Mouse (Mus musculus): ENCODE measurements around the gene Stom.

Stom gene

DNA sequence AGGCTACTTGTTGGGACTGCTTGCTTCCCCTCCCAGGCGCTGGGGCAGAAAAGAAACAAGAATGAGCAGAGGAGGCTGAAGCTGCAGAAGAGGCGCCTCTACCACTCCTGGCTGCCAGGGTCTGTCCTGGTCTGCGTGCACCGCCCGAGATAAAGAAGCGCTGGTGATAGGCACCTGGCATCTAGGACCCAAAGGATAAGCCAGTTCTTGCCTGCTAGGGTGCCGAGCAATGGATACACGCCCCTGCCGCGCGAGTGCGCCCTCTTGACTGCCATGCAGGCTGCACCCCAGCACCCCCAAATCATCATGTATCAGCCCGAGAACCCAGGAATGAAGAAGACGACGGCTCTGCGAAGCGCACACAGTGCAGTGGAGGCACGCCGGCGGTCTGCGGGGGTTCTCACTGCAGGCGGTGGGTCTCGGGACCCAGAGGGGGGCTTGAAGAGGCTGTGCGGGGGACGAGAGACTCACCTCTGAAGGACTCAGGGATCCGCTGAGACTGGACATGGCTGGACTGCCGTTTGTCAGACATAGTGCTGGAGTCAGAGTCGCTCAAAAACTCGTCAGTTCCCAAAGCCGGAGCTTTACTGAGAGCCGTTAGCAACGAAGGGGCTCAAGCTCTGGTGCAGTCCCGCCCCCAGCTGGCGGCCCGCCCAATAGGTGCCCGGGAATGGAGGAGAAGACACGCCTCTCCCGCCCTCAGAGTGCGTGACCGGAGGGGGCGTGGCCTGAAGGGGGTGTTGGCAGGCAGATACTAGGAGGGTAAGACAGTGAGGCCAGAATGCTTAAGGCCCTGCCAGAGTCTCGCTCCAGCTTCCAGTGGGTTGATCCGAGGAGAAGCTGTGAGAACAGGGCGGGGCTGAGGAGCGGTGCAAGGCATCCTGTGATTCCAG is at the start of gene Stom:
TSS of gene Stom (minus strand) at position 589 of the 893 bp plus-strand sequence.
- DNase-seq (ENCODE audit: low read depth, low spot score), result peak; percentile 98

DNA sequence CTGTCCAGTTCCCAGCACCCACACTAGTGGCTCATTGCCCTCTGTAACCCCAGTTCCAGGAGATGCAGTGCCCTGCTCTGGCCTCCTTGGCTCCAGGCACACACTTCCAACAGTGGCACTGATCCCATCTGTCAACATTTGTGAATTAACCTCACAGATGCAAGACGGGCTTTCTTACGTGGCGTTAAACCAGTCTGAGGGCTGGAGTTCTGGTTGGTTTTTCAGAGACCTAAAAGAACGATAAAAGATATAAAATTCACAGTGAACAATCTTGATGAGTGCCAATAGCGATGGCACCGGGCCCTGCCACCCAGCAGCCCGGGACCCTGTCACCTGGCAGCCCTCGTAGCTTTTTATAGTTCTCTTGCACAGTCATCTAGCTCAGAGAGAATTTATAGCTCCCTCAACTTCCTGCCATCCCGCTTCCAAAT is 48.7 kb upstream of the Stom start:
- DNase-seq (ENCODE audit: low read depth, low spot score), result no peak

DNA sequence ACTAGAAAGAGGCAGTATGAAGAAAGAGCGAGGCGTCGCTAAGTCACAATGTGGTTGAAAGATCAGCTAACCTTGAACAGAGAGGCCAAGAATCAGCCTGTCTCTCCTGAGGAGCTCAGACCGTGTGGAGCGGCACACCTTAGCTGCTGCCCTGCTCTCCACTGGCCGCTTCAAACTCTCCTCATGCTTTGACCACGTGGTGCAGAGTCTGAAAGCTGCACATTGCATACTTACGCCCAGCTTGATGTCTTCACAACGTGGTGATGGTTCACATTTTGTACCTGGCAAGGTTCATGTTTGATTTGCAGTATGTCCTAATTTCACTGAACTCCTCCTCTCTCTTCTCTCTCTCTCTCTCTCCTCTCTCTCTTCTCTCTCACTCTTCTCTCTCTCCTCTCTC is 42.5 kb upstream of the Stom start:
- DNase-seq (ENCODE audit: low read depth, low spot score), result no peak

DNA sequence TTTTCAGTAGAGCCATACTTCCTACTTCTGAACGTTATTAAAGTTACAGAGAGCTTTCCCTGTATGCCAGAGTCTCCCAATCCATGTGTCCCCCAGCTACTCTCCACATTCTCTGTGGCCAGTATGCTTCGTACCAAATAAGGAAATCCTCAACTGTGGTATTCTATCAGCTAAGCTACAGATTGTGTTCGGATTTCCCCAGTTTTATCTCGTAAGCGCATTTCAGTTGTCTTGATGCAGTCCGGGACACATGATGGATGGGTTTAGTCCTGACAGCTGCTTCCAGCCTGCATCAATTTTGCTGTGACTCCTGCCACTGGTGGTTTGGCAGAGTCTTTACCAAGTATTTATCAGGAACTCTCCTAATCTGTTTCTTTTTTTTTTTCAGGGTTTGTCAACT is 40.8 kb upstream of the Stom start:
- no peak for DNase-seq (ENCODE audit: low read depth, low spot score)

DNA sequence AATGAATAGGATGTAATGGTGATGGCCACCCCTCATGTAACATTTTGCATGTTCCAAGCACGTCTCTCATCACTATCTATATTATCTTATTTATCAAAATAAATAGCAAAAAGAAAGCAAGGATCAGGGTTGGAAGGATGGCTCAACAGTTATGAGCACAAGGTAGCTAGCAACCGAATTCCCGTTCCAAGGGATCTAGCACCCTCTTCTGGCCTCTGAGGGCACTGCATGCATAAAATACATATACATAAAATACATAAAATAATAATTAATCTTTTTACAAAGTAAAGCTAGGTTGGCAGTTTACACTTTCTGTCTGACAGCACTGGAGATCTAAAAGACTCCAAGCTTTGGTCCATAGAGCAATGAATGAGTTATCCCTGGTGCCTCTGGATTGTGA is 36.2 kb upstream of the Stom start:
- DNase-seq (ENCODE audit: low read depth, low spot score), result peak; percentile 43

DNA sequence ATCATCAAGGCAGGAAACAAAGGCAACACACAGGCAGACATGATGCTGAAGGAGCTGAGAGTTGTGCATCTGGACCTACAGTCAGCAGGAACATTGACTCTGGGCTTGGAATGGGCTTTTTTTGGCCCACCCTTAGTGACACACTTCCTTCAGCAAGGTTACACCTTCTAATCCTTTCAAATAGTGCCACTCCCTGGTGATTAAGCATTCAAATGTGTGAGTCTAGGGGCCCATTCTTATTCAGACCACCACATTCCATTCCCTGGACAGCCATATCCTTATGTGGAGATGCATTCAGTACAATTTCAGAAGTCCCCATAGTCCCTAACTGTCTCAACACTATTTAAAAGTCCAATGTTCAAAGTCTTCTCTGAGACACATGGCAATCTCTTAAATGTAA is 33.9 kb upstream of the Stom start:
- DNase-seq (ENCODE audit: low read depth, low spot score), result no peak

DNA sequence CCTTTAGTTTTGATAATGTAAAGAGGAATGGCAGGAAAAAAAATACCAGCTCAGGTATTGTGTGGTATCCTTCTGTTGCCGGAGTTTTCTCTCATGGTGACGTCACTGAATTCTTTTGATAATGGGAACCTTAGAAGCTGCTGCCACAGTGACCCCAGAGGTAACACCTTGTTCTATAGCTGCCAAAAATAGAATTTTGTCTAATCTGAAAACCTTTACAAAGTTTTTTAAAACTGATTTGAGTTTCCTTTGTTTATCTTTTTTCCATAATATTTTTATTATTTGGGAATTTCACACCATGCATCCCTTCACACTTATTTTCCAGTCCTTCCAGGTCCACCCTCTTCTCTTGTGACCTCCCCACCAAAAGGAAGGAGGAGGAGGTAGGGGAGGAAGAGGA is 30.9 kb upstream of the Stom start, which contains the start of gene 4930568D16Rik:
TSS of gene 4930568D16Rik (minus strand) at position 101 of the 400 bp plus-strand sequence.
- no peak for DNase-seq (ENCODE audit: low read depth, low spot score)

DNA sequence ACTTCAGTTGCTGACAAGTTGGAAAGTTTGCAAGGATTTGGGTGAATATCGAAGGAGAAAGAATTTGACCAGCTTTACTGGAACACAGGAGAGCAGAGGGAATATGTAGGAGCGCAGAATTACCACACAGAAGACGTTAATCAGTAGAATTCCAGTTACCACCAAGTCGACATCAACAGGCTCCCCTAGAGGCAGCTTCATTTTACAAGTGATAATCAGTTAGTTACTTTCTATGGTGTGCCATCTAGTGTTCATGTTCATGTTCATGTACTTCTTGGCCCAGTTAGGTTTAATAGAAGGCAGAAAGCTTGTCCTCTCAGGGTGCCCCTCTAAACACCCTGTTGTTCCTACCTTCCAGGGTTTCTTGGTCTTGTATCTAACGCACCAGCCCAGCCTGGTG is 12.4 kb upstream of the Stom start:
- DNase-seq (ENCODE audit: low read depth, low spot score), result no peak

DNA sequence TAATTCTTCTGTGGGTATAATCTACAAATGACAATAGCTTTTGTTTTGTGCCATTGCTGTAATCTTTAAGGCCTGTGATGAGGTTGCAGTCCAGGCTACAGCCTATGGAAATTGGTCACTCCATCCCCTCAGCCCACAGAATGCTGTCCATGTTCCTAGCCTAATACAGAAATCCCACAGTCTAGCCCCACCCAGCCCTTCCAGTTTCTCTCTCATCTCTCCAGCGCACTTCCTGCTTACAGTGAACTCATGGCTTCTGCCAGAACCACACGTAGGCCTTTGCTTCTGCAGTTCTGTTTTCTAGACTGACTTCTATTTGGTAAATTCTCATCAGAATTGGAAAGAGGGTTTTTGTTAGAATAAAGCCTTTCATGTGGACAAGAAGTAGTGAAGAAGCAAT is 9.2 kb upstream of the Stom start:
- DNase-seq (ENCODE audit: low read depth, low spot score), result no peak

DNA sequence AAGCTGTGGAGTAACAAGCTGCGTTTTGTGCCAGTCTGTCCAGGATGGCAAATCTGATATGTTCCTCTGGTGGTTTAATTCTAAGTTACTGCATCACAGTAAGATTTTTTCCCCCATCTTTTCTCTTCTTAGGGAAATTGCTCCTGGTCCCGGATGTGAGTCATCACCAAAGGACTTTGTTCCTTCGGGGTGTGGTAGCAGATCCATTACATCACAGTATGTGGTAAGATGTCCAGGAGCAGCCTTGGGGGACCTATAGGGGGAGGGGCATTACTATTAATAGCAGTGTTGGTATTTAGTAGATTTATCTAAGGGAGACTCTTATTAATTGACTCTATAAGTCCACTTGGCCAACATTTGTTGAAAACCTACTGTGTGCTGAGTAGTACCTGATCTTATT is 5.8 kb upstream of the Stom start:
- DNase-seq (ENCODE audit: low read depth, low spot score), result no peak

DNA sequence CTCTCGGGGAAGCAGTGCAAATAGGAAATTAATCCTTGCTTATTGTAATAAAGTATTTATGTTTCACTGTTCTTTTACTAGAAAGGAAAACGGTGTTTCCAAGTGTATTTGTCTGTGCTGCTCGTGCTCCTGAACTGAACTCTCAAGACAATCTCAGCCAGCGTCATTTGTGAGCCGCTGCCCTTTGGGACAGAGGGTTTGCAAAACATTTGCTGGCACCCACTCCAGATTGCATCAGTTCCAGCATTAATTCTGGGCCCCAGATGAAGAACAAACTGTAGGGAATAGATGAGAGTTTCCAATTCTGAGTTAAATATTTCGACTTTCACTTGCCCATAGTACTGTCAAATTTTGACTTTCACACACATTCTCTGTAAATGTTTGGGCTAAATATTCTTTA is 1.9 kb upstream of the Stom start:
- DNase-seq (ENCODE audit: low read depth, low spot score), result no peak

DNA sequence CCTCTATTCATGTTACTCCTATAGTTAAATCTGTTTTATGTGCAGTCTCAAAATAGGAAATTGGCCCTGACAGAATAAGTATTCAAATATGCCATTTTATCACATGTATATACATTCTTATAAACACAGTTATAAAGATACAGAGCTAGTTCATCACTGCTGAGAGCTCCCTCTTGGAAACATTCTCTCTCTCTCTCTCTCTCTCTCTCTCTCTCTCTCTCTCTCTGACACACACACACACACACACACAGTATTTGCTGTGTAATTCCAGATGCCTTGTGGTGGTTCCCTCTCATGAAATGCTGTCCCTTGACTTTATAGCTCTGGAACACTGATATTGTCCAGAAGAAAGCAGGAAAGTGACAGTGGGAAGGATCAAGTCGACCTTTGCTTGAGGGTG is 1.3 kb upstream of the Stom start:
- DNase-seq (ENCODE audit: low read depth, low spot score), result no peak

DNA sequence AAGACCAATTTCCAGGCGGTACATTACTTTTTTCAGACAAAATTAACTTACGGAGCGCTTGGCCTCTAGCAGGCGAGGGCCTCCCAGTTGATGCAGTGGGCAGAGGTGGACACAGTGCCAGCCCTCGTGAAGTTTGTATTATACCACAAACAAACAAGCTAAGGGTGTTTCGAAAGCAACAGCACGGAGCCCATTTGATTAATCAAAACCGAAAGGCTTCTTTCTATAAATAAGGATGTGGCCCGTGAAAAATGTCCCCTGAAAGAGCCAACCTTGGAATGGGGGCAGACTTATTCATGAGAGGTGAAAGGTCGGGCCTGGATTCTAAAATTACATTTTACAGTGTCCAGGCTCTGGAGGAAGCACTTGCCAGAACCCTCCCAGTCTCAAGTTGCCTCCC is 643 bp upstream of the Stom start:
- no peak for DNase-seq (ENCODE audit: low read depth, low spot score)

DNA sequence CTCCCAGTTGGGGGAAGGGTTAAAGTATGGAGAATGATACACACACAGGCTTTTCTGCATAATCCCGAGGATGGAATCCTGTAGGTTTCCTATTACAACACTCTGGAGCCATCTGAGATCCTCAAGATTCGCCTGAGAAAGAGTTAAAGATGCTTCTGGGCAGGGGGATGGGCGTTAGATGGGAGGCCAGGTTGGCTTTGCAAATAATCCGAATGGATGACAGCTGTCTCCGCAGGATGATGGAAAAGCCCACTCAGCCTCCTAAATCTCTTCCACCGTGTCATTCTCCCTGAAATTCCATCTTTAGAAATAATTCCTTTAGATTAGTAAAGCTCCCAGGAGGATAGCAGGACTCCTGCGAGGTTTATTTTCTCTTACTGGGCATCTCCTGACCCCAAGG is 1.2 kb downstream of the Stom start:
- DNase-seq (ENCODE audit: low read depth, low spot score), result no peak

DNA sequence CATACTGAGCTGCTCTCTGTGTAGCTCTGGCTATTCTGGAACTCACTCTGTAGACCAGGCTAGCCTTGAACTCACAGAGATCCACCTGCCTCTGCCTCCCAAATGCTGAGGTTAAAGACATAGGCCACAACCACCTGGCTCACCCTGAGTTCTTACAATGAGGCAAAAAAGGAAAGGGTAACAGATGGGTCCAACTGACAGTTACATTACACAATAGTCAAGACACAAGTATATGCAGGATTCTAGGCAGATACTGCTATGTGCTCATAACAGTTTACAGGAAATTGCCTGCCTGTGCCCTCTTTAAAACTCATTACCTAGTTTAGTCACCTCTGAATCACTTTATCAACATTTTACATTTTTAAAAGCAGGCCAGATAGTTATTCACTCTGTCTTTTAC is 3.1 kb downstream of the Stom start:
- DNase-seq (ENCODE audit: low read depth, low spot score), result no peak

DNA sequence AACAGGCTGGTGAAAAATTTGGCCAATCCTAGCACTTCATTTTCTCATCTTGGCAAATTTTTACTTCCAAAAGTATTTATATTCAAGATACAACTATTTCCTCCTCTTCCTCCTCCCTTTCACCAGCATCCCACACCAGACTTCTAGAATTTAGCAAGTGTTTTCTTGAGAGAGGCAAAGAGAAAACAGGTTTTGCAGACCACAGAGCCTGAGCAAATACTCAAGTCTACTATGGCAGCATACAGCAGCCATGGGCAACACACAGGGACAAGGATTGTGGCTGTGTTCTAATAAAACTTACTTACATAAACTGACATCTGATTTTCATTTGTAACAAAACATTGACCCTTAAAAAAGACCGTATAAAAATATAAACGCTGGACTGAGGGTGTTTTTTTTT is 5.6 kb downstream of the Stom start:
- no peak for DNase-seq (ENCODE audit: low read depth, low spot score)

DNA sequence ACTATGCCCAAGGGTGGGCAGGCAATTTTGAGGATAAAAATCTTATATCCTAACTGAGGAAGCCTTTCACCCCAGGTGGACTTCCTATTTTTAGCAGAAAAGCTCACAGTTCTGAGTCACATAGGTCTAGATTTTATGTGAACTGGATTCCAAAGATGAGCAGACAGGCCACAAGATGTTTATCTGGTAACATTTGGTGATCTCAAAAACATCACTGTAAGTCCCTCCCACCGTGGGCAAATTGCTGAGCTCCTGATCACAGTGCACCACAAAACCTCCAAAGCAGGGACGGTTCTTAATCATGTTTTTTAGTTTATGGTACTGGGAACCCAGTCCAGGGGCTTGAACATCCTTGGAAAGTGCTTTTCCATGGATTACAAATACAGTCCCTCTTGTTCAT is 7.7 kb downstream of the Stom start:
- DNase-seq (ENCODE audit: low read depth, low spot score), result no peak

DNA sequence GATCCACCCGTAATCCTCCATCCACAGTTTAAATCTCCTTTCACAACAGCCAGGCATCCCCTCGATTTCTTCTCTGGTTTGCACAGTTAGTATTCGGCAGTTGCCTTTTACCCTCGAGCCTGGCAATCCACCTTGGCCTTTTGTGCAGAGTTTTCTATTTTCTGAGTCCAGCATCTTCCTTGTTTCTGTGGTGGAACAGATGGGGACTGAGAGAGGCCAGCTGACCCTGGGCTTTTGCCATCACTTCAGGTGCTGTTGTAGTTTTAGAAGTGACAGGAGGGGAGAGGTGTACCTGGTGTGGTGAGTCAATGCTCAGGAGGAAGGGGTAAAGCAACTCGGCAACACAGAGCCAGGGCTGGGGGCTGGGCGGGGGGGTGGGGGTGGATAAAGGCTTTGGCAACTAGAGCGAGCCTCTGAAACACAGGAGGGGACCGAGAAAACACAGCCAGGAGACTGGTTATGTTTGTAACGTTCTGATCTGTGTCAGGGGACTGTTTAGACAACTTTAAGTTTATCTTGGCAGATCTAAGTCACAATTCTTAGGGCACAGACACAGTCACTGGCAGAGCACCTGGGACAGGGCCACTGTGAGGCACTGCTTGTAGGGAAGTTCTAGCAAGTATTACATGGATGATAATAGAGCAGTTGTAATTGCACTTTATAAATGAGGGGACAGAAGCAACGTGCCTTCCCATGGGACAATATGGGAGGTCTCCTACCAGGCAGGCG is 8.5 kb downstream of the Stom start:
- no peak for DNase-seq (ENCODE audit: low read depth, low spot score)

DNA sequence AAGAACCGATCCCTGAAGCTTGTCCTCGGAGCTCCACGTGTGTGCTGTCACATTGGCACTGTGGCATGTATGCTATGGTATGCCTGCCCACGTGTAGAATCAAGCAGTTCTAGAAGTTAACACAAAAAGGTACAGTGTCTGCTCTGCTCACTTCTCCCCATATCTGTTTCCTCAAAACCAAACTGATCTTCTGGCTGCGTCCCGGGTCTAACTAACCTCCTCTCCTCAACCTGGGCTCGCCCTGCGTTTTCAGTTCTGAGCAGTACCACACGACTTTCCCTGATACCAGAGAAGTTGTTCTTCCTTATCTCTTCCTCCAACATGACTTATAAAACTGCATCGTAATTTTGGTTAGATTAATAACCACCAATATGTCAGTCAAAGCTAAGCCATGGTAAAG is 9.2 kb downstream of the Stom start:
- no peak for DNase-seq (ENCODE audit: low read depth, low spot score)

DNA sequence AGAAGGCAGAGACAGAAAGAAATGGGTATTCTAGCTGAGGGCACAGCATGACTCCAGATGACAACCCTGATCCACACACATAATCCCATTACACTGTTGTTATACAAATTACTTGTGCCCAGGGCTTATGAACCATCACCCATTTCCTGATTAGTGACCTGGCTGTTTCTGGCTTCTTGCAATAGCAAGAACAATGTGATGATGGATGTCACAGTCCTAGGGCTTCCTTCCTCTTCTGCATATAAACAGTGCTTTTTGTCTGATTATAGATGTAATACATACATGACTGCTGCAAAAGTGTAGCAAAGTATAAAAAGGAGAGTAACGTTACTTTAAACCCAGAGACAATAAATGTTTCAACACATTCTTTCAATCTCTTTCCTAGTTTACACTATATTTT is 9.8 kb downstream of the Stom start:
- DNase-seq (ENCODE audit: low read depth, low spot score), result no peak

DNA sequence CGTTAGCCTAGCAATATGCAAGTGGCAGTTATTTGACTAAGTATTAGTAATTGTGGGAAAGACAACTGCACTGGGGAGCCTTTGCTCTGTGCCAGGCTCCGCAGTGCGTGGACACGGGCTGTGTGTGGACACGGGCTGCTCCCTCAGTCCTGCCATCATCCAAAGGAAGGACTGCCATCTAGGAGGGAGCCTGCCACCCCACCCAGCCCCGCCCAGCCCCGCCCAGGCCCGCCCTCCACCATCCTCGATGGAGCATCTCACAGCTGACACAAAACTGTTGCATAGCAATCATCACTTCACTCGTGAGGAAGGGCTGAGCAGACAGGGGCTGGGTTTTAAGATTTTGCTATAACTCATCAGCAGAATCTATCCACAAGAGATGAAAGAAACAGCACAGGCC is 10.8 kb downstream of the Stom start:
- no peak for DNase-seq (ENCODE audit: low read depth, low spot score)

DNA sequence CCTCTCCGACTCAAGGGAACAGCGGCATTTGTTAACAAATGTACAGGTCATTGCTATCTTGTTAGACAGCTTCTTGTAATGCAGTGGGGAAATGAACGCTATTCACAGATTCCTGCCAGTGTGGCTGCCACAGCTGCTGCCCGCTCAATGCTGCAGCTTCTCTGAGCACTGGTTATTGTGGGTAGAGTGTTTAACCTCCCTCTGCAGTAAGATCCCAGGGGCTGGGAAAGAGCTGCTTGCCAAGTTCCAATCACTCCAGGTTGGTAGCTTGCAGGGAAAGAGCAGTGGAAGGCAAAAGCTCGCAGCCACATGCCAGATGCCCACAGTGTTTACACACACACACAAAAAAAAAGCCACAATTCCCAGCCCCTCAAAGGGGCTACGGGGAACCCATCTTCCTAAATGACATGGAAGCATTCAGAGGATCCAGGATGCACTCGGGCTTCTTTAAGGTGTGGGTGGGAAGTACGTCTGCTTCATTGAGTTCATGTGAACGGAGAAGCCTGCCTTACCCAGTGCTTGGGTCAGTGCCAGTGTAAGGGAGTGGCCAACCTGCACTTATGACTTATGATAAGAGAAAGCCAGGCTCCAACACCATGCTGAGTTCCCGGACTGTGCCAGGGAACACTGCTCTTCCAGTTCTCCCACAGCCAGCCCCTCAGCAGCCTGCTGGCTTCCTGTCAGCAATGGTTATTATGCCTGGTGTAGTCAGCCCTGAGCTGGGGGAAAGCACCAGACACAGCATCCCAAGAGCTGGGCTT is 14.2 kb downstream of the Stom start:
- DNase-seq (ENCODE audit: low read depth, low spot score), result no peak

Measured in retina, adult 2 months (tissue).